Mouse (Mus musculus) hindbrain, embryonic 13.5 days (tissue): ENCODE results near the gene Rwdd4a. TPM values are rescaled to one million over a fixed set of nuclear protein-coding genes. Genes with fewer than 3 reads are reported as not detected.

Experiments
- ATAC-seq: fragments of 200-750 bp; cut with Nextera tagmentation; 2 replicates; pipeline ENCODE4 v1.8.0; 2017; ENCODE audit warnings: moderate TSS enrichment; ENCODE audit not compliant: low FRiP score
- H3K27ac ChIP-seq: fragments of 300-500 bp; sonication (generic); 2 replicates; pipeline ENCODE4 v1.5.1; 2015; ENCODE audit warnings: inconsistent platforms, mild to moderate bottlenecking, moderate library complexity
- H3K27me3 ChIP-seq: fragments of 300-500 bp; sonication (generic); 2 replicates; pipeline ENCODE4 v1.6.1; 2015; ENCODE audit warnings: mild to moderate bottlenecking, inconsistent platforms
- H3K36me3 ChIP-seq: fragments of 300-500 bp; sonication (generic); 2 replicates; pipeline ENCODE4 v1.6.1; 2015; ENCODE audit warnings: mild to moderate bottlenecking, inconsistent platforms
- H3K4me1 ChIP-seq: fragments of 300-500 bp; sonication (generic); replicated peaks from 2 replicates; pipeline ENCODE4 v1.6.1; 2015; ENCODE audit warnings: inconsistent platforms
- H3K4me2 ChIP-seq: fragments of 300-500 bp; sonication (generic); 2 replicates; pipeline ENCODE4 v1.6.1; 2015; ENCODE audit warnings: inconsistent platforms, mild to moderate bottlenecking, moderate library complexity
- H3K4me3 ChIP-seq: fragments of 300-500 bp; sonication (generic); 2 replicates; pipeline ENCODE4 v1.5.1; 2015; ENCODE audit warnings: mild to moderate bottlenecking, inconsistent platforms
- H3K9ac ChIP-seq: fragments of 300-500 bp; sonication (generic); 2 replicates; pipeline ENCODE4 v1.6.1; 2015; ENCODE audit warnings: mild to moderate bottlenecking, inconsistent platforms
- H3K9me3 ChIP-seq: fragments of 300-500 bp; sonication (generic); 2 replicates; pipeline ENCODE4 v1.6.1; 2016; ENCODE audit warnings: inconsistent platforms
- WGBS: fragments of 180-500 bp; shearing (Covaris S2); methylation state at CpG from one replicate; pipeline ENCODE4 v1.1.7; 2015; 5-methylcytosine and 5-hydroxymethylcytosine counted together
- polyA plus RNA-seq: library from polyadenylated mRNA; unstranded; fragments of >200 nt; fragmentation: Nextera tagmentation; extraction: Ambion mirVana; gene quantifications from 2 replicates; pipeline ENCODE4 v1.2.1, GENCODE M21; 2015

Gene Rwdd4a
- polyA plus RNA-seq, 1 experiment from 2014 or later: 39.4 TPM

DNA sequence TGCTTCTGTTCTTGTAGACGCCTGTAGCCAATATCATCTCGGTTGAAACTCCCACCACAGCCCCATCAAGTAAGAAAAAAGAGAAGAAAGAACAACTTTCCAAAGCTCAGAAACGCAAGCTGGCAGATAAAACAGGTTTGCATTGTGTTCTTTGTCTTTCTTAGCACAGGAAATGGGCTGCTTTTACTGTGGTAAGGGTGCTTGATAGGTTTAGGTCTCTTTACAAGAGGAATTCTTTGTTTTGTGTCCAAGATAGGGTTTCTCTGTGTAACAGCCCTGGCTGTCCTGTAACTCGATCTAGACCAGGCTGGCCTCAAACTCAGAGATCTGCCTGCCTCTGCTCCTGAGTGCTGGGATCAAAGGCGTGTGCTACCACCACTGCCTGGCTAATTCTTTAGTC lies 10.6 kb downstream of the Rwdd4a start:
- Histone ChIP-seq H3K4me1 (no peaks in the 10 kb centered on the region), H3K9ac (no peak overlapping the region), H3K36me3 (peaks cover 87% of the 10 kb centered on the region), H3K27me3 (no peaks in the 10 kb centered on the region), H3K4me3 (no peak overlapping the region), H3K4me2 (no peak overlapping the region), H3K9me3 (no peaks in the 10 kb centered on the region), H3K27ac (no peak overlapping the region)
- 96% methylated on average over 5 of the region's 5 CpGs for WGBS
- ATAC-seq: no peak

DNA sequence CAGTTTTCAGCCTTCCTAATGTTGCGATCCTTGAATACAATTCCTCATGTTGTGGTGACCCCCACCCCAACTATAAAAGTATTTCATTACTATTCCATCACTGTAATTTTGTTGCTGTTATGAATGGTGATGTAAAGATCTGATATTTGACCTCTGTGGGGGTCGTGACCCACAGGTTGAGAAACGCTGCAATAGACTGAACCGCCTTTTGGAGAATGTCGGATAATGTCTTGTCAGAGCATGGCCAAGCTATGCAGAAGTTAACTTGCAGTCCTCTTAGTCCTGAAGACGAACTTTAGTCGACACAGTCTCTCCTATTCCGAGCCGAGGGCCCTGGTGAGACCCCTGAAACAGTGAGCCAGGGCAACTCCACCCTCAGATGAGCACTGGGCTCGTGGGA lies 13.6 kb downstream of the Rwdd4a start:
- 97% methylated on average over 10 of the region's 10 CpGs for WGBS
- ATAC-seq: no peak
- no peaks in the 10 kb centered on the region for H3K9me3 ChIP-seq

DNA sequence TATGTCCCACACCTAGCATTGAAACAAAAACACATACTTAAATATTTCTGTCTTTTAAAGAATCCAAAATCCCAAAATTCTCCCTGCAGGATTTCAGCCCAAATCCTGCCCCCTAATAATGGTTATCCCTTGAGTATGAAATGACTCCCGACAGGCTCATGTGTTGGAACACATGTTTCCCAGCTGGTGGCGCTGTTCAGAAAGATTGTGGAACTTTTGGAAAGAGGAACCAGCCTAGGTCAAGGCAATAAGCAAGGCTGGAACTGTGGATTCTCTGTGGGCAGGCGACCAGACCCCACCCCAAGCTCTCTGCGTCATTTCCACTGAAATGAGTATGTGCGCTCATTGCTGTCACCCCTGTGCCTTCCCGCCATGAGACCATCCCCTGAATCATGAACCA lies 20.1 kb downstream of the Rwdd4a start:
- no peak for ATAC-seq
- H3K36me3 ChIP-seq: peaks cover 39% of the 10 kb centered on the region
- H3K27me3 ChIP-seq: no peaks in the 10 kb centered on the region
- WGBS: 86% methylated on average over 6 of the region's 6 CpGs
- H3K4me3 ChIP-seq: no peak overlapping the region
- no peak overlapping the region for H3K4me2 ChIP-seq
- no peak overlapping the region for H3K9ac ChIP-seq
- H3K9me3 ChIP-seq: no peaks in the 10 kb centered on the region
- H3K4me1 ChIP-seq: no peaks in the 10 kb centered on the region
- no peak overlapping the region for H3K27ac ChIP-seq

More for the DNA sequence above, 13.6 kb downstream of the Rwdd4a start:
- no peak overlapping the region for H3K27ac ChIP-seq
- peaks cover 90% of the 10 kb centered on the region for H3K36me3 ChIP-seq
- H3K9ac ChIP-seq: no peak overlapping the region
- no peaks in the 10 kb centered on the region for H3K27me3 ChIP-seq
- H3K4me2 ChIP-seq: no peak overlapping the region
- H3K4me1 ChIP-seq: no peaks in the 10 kb centered on the region
- H3K4me3 ChIP-seq: no peak overlapping the region

DNA sequence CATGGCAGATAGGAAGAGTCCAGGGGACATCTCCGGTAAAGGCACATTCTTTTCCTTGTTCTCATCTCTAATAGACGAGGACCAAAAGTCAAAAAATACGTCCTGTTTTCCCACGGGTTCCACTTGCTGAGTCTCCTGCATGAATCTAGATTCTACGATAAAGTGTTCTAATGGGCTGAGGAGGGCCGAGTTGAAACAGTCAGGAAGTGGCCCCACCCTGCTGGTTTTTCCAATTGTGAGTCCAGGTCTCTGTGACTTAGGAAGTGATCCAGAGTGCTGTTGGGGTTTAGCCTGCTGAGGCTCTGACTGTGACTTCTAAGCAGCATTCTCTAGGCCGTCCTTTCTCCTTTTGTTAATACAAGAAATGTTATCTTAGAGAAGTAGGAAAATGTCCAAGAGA lies 23.0 kb downstream of the Rwdd4a start:
- no peaks in the 10 kb centered on the region for H3K9me3 ChIP-seq
- ATAC-seq: no peak
- 89% methylated on average over 7 of the region's 7 CpGs for WGBS
- peaks cover 12% of the 10 kb centered on the region for H3K36me3 ChIP-seq
- no peaks in the 10 kb centered on the region for H3K4me1 ChIP-seq
- no peak overlapping the region for H3K27ac ChIP-seq
- no peak overlapping the region for H3K9ac ChIP-seq
- H3K27me3 ChIP-seq: no peaks in the 10 kb centered on the region
- H3K4me2 ChIP-seq: no peak overlapping the region
- no peak overlapping the region for H3K4me3 ChIP-seq

DNA sequence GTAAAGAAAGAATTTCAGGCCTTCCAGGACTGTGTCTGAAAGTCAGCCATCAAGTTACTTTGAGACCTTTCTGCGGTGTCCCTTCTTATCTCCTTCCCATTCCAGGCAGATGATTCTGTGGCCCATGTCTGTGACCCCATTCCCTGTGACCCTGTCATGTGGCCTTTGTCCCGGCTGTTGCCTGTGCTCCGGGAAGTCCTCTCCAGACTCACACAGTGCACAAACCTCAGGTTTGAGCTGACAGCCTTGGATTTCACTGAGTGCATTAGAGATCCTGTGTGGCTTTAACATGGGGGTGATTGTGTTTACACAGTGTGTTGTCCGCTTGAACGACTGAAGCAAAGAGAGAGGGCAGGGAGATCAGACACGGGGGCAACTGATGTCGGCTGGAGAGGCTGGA lies 24.8 kb downstream of the Rwdd4a start:
- H3K4me3 ChIP-seq: no peak overlapping the region
- H3K9ac ChIP-seq: no peak overlapping the region
- ATAC-seq: no peak
- no peak overlapping the region for H3K27ac ChIP-seq
- H3K36me3 ChIP-seq: peaks cover 6% of the 10 kb centered on the region
- H3K27me3 ChIP-seq: no peaks in the 10 kb centered on the region
- no peaks in the 10 kb centered on the region for H3K9me3 ChIP-seq
- WGBS: 46% methylated on average over 7 of the region's 7 CpGs
- no peak overlapping the region for H3K4me2 ChIP-seq
- no peaks in the 10 kb centered on the region for H3K4me1 ChIP-seq

DNA sequence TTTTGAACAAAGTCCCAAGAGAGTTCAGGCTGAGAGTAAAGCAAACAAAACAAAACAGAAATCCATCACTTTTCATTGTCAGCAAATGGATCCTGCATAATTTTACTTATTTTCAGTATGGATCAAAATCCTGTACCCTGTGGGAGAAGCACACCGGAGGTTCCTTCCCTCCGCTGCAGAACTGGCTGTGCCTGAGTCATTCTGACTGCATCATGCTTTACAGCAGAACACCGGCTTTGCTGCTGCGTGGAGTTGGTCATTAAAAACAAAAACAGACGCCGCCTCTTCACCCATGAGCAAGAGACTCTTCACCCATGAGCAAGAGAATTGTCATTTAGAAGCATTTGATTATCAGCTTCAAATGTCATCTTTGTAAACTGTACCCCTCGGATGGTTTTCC lies 27.3 kb downstream of the Rwdd4a start:
- 93% methylated on average over 7 of the region's 7 CpGs for WGBS
- H3K9me3 ChIP-seq: no peaks in the 10 kb centered on the region
- H3K4me2 ChIP-seq: no peak overlapping the region
- no peaks in the 10 kb centered on the region for H3K27me3 ChIP-seq
- H3K4me1 ChIP-seq: no peaks in the 10 kb centered on the region
- no peak for ATAC-seq
- no peak overlapping the region for H3K9ac ChIP-seq
- H3K36me3 ChIP-seq: no peaks in the 10 kb centered on the region
- H3K27ac ChIP-seq: no peak overlapping the region
- H3K4me3 ChIP-seq: no peak overlapping the region

DNA sequence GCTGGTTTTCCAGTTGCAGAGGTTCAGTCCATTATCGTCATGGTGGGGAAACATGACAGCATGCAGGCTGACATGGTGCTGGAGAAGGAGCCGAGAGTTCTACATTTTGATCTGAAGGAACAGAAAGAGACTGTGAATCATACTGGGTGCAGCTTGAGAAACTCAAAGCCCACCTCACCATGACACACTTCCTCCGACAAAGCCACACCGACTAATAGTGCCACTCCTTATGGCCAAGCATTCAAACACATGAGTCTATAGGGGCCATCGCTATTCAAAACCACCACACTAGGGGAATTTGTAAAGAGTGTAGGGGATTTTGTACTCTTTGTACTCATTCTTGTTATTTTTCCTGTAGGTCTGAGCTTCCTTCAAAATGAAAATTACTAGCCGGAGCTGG lies 33.1 kb downstream of the Rwdd4a start:
- no peak overlapping the region for H3K4me3 ChIP-seq

DNA sequence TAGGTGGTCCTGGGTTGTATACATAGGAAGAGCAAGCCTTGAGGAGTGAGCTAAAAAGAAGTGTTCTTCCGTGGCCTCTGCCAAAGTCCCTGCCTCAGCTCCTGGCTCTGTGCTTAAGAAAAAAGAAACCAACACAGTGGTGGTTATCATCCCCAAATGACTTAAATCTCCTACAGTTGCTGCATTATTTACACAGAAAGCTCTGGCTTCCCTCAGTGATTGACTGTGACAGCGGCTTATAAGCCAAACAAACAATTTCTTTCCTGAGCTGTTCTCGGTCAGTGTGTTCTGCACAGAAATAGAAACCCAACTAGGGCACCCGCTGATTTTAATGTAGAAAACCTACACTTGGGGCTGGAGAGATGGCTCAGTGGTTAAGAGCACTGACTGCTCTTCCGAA lies 34.6 kb downstream of the Rwdd4a start:
- H3K9me3 ChIP-seq: no peaks in the 10 kb centered on the region
- no peak overlapping the region for H3K27ac ChIP-seq
- H3K4me3 ChIP-seq: no peak overlapping the region
- no peaks in the 10 kb centered on the region for H3K36me3 ChIP-seq
- WGBS: 94% methylated on average over 5 of the region's 5 CpGs
- no peaks in the 10 kb centered on the region for H3K4me1 ChIP-seq
- H3K9ac ChIP-seq: no peak overlapping the region
- H3K4me2 ChIP-seq: no peak overlapping the region
- no peak for ATAC-seq
- no peaks in the 10 kb centered on the region for H3K27me3 ChIP-seq

More for the DNA sequence above, 33.1 kb downstream of the Rwdd4a start:
- no peak overlapping the region for H3K27ac ChIP-seq
- no peaks in the 10 kb centered on the region for H3K36me3 ChIP-seq
- no peaks in the 10 kb centered on the region for H3K9me3 ChIP-seq
- 92% methylated on average over 6 of the region's 6 CpGs for WGBS
- H3K9ac ChIP-seq: no peak overlapping the region
- no peak for ATAC-seq
- H3K4me1 ChIP-seq: no peaks in the 10 kb centered on the region
- H3K27me3 ChIP-seq: no peaks in the 10 kb centered on the region
- H3K4me2 ChIP-seq: no peak overlapping the region

DNA sequence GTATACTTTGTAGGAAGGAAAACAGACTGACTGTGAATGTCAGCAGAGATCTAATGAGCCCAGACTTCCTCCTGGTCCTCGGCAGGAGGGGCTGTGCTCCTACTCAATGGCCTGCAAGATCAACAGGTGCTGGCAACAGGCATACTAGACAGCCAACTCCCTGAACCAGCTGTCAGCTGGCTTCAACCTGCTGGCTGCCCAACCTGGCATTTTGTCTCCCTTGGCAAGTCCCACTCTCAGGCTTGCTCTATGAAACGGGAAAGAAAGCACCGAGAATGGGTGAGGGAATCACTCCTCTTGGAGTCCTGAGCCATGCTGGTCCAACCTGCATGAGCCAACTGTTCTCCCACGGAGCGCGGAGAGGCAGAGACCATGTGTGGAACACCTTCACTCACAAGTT lies 36.7 kb downstream of the Rwdd4a start:
- no peak overlapping the region for H3K4me3 ChIP-seq
- H3K9me3 ChIP-seq: no peaks in the 10 kb centered on the region
- no peak overlapping the region for H3K27ac ChIP-seq
- no peak for ATAC-seq
- no peaks in the 10 kb centered on the region for H3K27me3 ChIP-seq
- H3K4me1 ChIP-seq: no peaks in the 10 kb centered on the region
- H3K4me2 ChIP-seq: no peak overlapping the region
- no peak overlapping the region for H3K9ac ChIP-seq
- H3K36me3 ChIP-seq: no peaks in the 10 kb centered on the region
- WGBS: 93% methylated on average over 6 of the region's 6 CpGs

DNA sequence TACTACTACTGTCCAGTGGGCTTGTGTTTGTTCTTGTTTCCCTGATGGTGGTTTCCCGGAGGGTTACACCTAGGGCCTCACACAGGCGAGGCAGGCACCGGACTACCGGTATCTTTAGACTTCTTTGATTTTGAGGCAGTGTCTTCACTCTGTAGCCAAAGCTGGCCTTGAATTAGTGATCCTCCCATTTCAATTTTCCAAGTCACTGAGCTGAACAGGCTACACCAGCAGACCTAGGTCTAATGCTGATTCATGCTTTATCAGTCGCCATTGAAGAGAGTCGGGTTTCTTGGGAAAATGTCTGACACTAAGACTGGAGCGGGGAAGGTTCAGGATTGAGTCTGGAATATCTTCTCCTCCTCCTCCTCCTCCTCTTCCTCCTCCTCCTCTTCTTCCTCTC lies 40.0 kb downstream of the Rwdd4a start:
- no peak overlapping the region for H3K4me2 ChIP-seq
- WGBS: 82% methylated on average over 7 of the region's 7 CpGs
- no peak overlapping the region for H3K4me3 ChIP-seq
- no peak overlapping the region for H3K27ac ChIP-seq
- no peak overlapping the region for H3K9ac ChIP-seq
- ATAC-seq: no peak
- H3K9me3 ChIP-seq: 0 out of 2 replicates have a peak, but pooled peaks cover 8% of the 10 kb centered on the region
- H3K4me1 ChIP-seq: no peaks in the 10 kb centered on the region
- H3K27me3 ChIP-seq: no peaks in the 10 kb centered on the region
- no peaks in the 10 kb centered on the region for H3K36me3 ChIP-seq

DNA sequence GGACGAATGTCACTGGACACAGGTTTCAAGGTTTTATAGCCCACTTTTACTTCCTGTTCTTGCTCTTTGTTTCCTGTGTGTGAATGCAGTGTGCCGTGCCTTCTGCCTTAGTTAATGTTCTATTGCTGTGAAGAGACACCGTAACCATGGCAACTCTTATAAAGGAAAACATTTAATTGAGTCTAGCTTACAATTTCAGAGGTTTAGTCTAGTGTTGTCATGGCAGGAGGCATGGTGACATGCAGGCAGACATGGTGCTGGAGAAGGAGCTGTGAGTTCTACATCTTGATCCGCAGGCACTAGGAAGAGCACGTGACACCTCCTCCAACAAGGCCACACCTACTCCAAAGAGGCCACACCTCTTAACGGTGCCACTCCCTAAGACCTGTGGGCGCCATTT lies 48.0 kb downstream of the Rwdd4a start:
- no peaks in the 10 kb centered on the region for H3K9me3 ChIP-seq
- no peak for ATAC-seq
- H3K9ac ChIP-seq: no peak overlapping the region
- H3K27me3 ChIP-seq: no peaks in the 10 kb centered on the region
- H3K4me2 ChIP-seq: no peak overlapping the region
- no peaks in the 10 kb centered on the region for H3K4me1 ChIP-seq
- no peak overlapping the region for H3K4me3 ChIP-seq
- no peaks in the 10 kb centered on the region for H3K36me3 ChIP-seq
- WGBS: 79% methylated on average over 7 of the region's 7 CpGs
- no peak overlapping the region for H3K27ac ChIP-seq

DNA sequence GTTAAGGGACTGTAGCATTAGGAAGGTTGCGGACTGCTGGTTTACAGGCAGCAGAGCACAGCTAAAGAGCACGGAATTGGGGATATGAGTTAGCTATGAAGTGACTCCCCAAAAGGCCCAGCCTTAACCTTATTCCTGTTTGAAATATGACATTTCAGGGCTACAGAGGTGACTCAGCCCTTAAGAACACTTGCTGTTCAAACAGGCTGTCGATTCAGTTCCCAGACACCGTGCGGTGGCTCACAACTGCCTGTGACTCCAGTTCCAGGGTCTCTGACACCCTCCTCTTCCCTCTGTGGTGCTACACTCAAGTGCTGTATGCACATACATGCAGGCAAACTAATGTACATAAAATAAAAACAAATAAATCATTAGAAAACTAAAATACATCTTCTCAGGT lies 55.2 kb downstream of the Rwdd4a start:
- Histone ChIP-seq H3K9me3 (no peaks in the 10 kb centered on the region), H3K27ac (no peak overlapping the region), H3K4me2 (no peak overlapping the region), H3K4me3 (no peak overlapping the region), H3K4me1 (peaks cover 6% of the 10 kb centered on the region), H3K36me3 (no peaks in the 10 kb centered on the region), H3K27me3 (no peaks in the 10 kb centered on the region), H3K9ac (no peak overlapping the region)
- ATAC-seq: no peak
- WGBS: 93% methylated on average over 5 of the region's 5 CpGs

DNA sequence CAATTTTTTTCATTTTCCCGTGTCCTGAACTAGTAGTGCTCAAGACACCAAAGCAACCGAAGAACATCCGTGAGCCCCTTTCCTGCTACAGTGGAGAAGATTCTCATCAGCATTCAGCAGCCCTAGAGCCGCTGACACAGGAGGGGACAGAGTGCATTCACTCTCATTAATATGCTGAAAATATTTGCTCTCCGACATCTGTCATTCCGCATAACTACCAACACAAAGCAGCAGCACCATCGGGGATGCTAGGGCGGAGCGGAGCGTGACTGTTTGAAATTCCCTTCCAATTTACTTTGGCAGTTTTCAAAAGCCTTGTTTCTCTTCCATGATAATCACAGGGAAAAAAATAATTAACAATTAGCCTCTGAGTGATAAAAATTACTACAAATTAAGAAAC lies 56.9 kb downstream of the Rwdd4a start:
- Histone ChIP-seq H3K9ac (peak overlapping the region; percentile 59; the same call in 1 of the 2 replicates), H3K4me3 (no peak overlapping the region), H3K27ac (peak overlapping the region; percentile 42; the same call in 1 of the 2 replicates), H3K4me2 (peak overlapping the region; percentile 39), H3K27me3 (no peaks in the 10 kb centered on the region), H3K36me3 (no peaks in the 10 kb centered on the region), H3K4me1 (peaks cover 6% of the 10 kb centered on the region), H3K9me3 (no peaks in the 10 kb centered on the region)
- 39% methylated on average over 10 of the region's 10 CpGs for WGBS
- ATAC-seq: 0 out of 2 replicates have a peak, but pooled peaks have one; percentile 32

DNA sequence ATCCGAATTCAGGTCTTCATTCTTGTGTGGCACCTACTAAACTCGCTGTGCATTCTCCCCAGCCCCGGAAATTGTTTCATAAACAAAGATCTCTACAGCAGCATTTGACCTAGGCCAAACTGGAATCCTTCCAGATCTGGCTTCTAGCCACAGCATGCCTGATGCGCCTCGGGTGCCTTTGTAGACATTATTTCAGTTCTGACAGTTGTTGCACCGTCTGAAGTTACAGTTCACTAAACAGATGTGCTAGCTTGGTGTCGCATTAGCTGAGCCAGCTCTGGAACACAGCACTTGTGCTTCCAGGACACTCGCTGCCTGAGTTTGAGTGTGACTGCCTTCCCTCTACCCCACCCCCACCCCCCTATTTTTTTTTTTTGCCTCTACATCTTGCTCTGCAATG lies 67.2 kb downstream of the Rwdd4a start:
- no peak overlapping the region for H3K4me3 ChIP-seq
- no peaks in the 10 kb centered on the region for H3K4me1 ChIP-seq
- no peaks in the 10 kb centered on the region for H3K9me3 ChIP-seq
- no peaks in the 10 kb centered on the region for H3K36me3 ChIP-seq
- no peak overlapping the region for H3K4me2 ChIP-seq
- ATAC-seq: no peak
- no peaks in the 10 kb centered on the region for H3K27me3 ChIP-seq
- H3K9ac ChIP-seq: no peak overlapping the region
- 72% methylated on average over 8 of the region's 8 CpGs for WGBS
- no peak overlapping the region for H3K27ac ChIP-seq
